Mouse (Mus musculus): ENCODE results near the gene Miga2.

The Miga2 gene

DNA sequence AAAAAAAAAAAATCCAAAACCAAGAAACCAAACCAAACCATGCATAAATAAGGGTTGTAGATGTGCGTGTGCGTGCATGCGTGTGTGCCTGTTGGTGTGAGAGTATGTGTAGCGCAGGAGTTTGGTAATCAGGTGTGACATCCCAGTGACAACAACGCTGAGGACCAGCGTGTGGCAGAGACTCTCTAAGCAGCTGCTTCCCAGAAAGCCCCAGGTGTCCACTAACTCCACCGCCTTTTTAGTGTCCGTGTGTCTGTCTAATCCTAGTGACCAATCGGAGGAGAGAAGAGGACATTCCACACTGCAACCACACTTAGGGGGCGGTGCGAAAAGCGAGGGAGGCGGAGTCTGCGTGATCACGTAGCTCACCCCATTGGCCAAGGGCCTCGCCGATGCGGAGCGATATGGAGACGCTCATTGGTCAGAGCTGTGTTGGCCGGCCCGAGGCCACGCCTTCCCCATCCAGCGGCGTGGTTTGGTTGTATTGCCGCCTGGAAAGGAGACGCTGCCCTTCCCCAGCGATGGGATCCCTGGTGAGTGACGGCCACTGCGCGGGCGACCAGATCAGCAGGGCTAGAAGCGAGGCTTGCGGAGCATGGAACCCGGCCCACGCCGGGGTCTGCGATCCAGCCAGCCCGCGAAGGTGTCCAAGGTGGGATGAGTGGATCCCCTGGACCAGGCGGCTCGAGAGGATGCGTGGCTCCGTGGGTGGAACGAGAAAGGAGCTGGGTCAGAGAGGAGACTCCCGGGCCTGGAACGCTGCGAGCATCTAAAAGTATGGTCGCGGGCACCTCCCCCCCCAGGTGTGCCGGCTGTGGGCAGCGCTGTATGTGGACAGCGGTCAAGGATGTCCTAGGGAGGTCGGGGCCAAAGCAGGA lies at the start of gene Miga2:
Gene Miga2, plus strand, starts transcription at position 461 of the 878 bp plus-strand sequence.
- in situ Hi-C loops (cut with MboI; ENCODE audit: low sequenced_read_pairs), result no loop called here

DNA sequence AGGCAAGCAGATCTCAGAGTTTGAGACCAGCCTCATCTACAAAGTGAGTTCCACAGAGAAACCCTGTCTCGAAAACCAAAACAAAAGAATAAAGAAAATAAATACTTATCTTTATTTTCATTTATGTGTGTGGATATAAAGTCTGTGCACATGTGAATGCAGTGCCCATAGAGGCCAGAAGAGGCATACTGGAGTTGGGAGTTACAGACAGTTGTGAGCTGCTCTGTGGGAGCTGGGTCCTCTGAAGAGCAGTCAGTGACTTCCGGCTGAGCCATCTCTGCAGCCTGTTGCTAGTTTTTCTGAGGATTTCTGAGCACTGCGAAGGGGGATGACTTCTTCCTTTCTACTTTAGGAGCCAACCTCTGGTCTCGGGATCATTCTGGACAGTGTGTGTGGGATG lies 47.9 kb upstream of the Miga2 start:
- in situ Hi-C loops (cut with MboI; ENCODE audit: low sequenced_read_pairs), result no loop called here

DNA sequence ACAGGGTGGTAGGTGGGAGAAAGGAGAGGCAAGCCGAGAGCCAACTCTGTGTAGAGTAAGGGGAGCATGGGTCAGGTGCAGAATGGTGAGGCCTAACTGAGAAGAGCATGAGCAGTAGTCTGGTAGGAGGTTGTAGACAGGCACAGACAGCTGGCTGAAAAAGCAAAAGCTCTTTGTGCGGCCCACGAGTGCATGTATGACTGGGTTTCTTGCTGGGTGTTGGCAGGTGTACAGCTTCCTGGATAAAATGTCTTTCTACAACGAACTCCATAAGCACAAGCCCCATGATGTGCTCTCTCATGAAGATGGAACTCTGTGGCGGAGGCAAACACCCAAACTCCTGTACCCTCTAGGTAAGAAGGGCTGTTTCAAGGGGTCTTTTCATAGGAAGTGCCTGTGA lies 47.1 kb upstream of the Miga2 start:
- in situ Hi-C loops (cut with MboI; ENCODE audit: low sequenced_read_pairs), result no loop called here

DNA sequence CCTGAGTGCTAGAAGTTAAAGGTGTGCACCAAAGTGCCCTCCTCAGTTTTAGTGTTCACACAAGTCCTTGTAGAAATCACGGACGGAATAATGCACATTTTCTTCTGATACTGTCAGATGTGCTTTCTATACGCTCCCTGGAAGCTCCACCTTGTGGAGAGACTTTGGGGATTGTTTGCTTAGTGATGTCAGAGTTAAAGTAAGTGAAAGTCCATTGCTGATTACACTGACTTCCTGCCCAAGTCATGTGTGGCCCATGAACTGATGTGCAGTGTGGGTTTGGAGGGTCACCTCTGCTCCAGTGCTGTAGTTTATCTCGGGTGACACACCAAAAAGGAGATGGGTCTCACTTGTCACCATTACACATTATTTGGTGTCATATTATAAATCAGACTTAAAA lies 44.8 kb upstream of the Miga2 start:
- in situ Hi-C loops (cut with MboI; ENCODE audit: low sequenced_read_pairs), result no loop called here

DNA sequence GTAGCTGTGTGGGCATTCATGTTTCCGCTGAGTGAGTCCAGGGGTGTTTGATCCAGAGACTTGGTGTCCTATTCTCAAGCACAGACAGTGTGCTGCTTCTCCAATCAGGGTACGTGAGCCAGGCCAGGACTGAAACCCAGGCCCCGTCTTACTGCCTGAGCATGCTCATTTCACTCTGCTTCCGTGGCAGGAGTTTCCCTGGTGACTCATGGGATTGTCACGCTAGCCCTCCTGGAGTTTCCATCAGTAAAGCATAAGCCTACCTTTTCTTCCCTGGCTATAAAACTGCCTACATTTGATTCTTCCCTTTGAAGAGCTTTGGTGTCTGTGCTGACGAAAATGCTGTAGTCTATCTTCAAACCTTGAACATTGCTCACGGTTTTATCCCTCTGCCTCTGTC lies 40.9 kb upstream of the Miga2 start:
- in situ Hi-C loops (cut with MboI; ENCODE audit: low sequenced_read_pairs), result no loop called here

DNA sequence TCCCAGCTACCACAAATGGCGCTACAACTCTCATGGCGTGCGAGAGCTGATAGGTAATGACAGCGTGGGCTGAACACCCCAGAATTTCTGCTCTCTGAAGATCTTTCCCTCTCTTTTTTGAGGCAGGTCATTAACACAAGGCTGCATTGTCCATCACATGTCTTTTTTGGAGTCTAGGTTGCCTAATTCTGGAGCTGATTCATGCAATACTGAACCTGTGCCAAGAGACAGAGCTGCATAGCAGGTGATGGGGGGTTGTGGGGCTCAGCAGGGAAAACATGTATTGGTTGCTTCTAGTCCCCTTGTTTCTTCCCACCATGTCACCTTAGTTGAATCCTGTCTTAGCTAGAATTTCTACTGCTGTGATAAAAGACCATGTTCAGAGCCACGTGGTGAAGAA lies 38.7 kb upstream of the Miga2 start:
- in situ Hi-C loops (cut with MboI; ENCODE audit: low sequenced_read_pairs), result no loop called here

DNA sequence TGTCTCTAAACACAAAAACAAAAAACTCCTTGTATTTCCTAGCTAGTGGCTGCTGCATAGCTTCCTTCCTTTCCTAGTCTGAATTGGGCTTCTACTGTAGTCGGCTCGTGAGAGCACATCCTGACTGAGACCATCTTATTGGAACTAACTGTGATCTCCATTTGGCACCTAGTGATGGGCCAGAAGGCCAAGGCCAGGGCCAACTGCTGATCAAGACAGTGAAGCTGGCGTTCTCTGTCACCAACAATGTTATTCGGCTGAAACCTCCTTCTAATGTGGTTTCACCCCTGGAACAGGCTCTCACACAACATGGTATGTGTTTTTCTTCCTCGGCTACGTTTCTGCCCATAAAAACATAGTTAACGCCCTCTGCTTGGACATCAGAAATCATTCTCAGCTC lies 36.8 kb upstream of the Miga2 start:
- in situ Hi-C loops (cut with MboI; ENCODE audit: low sequenced_read_pairs), result no loop called here

DNA sequence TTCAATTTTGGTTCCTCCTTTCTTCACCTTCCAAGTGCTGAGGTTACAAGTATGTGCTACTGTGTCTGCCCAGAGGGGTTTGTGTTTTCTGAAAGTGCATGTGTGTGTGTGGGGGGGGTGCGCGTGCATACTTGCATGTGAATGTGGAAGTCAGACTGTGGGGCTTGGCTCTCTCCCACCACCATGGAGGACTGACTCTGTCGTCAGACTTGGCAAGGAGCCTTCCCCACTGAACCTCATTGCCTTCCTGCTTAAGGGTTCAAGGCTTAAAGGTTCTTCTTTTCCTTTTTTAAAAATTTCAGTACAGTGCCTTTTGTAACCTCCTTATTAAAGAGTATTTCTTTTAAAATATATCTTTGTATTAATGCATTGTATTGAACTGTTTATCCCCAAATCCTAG lies 35.2 kb upstream of the Miga2 start:
- in situ Hi-C loops (cut with MboI; ENCODE audit: low sequenced_read_pairs), result no loop called here

DNA sequence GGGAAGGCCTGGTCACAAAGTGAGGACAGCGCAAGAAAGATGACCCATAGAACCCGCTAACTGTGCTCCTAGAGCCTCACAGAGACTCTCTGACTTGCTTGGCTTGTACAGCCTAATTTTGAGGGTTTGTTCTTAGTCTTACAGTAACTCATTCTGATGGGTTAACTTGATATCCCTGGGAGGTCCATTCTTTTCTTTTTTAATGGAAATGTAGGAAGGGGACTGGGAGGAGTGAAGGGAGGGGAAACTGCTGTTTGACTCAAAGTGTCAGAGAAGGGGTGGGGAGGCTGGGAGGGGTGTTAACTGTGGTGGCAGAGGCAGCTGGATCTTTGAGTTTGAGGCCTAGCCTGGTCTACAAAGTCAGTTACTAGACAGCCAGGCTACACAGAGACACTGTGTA lies 28.7 kb upstream of the Miga2 start:
- in situ Hi-C loops (cut with MboI; ENCODE audit: low sequenced_read_pairs), result no loop called here

DNA sequence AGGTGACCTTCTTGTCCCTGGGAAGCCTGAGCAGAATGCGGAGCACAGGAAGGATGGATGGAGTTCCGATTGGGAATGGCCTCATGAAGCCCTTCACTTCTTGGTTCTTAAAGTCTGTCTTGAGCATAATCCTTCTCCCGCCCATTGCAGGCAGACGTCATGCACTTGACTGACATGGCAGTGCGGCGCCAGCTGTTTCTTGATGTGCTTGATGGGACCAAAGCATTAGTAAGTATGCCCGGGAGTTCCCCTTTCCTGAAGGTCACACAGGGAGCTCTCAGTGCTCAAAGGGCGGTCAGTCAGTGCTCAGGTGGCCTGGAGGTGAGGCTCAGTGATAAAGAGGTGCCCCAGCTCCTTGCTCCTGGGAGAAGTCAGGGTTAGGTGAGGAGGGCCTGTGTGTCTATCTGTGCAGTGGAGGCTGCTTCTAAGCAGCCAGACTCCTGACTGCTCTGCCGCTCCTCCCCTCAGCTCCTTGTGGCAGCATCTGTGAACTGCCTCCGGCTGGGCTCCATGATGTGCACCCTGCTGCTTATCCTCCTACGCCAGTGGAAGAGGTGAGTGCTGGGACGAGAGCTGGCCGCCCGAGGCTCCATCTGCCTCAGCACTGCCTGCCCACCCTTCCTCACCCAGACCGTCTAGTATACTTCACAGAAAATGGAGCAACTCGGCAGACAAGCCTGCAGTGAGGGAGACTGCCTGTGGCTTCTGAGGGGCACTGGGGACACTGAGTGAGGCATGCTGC lies 27.7 kb upstream of the Miga2 start:
- in situ Hi-C loops (cut with MboI; ENCODE audit: low sequenced_read_pairs), result no loop called here

DNA sequence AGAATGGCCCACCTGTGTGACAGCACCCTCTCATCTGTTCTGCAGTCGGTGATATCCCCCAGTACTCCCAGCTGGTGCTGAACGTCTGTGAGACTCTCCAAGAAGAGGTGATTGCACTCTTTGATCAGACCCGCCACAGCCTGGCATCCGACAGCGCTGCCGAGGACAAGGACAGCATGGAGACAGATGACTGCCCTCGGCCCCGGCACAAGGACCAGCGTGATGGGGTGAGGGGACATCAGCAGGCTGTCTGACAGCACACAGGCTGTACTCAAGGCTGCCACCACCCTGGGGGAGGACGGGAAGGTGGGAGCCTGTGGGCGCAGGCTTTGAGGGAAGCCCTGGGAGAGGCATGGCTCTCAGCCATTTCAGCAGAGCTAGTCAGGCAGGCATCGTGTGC lies 26.9 kb upstream of the Miga2 start:
- in situ Hi-C loops (cut with MboI; ENCODE audit: low sequenced_read_pairs), result no loop called here

DNA sequence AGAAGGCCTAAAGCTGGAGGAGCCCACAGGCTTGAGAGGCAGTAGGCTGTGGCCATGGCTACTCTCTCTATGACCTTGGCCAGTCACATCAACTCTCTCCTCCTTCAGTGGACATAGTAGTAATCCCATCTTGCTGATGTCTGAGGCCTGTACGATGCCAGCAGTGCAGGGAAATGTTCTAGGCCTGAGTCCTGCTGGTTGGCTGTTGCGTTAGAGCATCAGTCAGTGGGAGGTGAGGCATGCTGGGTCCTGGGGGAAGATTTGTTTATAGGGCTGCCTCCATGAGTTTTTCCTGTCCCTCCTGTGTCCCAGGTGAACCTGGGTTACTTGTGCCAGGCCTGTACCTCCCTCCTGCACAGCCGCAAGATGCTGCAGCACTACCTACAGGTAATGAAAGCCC lies 22.0 kb upstream of the Miga2 start:
- in situ Hi-C loops (cut with MboI; ENCODE audit: low sequenced_read_pairs), result no loop called here

DNA sequence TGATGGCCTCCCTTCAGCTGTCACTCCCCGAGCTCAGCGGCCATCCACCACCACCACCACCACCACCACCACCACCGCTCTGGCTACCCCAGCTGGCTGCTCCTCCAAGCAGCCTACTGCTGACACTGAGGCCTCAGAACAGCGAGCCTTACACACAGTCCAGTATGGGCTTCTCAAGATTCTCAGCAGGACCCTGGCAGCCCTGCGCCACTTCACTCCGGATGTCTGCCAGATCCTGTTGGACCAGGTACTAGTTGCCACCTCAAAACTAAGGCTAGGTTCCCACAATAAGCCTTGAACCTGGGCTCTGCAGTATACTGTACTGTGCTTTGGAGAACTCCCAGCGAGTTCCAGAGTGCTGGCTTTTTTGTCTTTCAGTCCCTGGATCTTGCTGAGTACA lies 21.5 kb upstream of the Miga2 start:
- in situ Hi-C loops (cut with MboI; ENCODE audit: low sequenced_read_pairs), result no loop called here

DNA sequence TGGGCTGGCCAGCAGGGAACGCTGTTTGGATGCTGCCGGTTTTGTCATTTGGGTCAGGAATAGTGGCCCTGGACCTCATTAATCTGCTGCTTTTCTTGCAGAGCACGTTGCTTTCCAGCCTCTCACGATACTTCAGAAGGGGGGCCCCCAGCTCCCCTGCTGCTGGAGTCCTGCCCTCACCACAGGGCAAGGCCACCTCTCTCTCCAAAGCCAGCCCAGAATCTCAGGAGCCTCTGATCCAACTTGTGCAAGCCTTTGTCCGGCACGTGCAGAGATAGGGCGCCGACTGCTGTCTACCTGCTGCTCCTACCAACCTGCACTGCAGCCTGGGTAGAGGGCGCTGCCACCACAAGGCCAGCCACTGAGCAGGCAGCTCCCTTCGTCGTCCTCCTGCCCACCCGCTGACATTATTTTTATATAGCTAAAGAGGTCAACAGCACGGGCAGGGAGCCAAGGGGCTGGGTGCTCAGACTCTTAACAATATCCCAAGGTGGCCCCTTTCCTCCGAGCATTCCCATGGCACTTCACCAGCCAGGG lies 20.4 kb upstream of the Miga2 start:
- in situ Hi-C loops (cut with MboI; ENCODE audit: low sequenced_read_pairs), result no loop called here

DNA sequence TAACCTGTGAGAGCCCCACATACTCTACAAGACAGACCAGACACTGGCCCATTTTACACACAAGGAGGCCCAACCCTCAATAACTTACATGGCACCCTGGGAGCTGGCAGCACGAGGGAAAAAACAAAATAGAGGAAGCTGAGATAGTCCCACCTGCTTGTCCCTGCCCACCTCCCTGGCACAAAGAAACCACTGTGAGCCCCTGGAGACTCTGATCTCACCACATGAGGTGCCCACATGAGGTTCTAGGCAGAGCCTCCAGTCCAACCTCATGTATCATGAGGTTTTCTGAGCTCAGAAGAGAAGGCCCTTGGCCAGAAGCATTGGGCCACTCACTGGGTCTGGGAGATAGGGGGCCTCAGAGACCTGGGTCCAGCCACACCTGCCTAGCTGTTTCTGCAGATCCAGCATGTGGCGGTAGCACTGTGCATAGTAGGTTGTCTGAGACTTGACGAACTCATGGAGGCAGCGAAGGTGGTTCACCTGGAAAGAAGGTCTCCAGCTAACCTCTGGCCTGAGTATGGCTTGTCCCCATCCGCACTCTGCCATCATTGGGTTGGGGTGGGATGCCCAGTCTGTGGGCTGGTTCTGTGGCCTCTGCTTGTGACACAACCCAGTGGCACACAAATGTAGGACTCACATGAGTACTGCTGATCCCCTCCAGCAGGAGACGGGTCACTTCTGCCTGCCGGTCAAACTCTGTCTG lies 17.9 kb upstream of the Miga2 start:
- in situ Hi-C loops (cut with MboI; ENCODE audit: low sequenced_read_pairs), result no loop called here

DNA sequence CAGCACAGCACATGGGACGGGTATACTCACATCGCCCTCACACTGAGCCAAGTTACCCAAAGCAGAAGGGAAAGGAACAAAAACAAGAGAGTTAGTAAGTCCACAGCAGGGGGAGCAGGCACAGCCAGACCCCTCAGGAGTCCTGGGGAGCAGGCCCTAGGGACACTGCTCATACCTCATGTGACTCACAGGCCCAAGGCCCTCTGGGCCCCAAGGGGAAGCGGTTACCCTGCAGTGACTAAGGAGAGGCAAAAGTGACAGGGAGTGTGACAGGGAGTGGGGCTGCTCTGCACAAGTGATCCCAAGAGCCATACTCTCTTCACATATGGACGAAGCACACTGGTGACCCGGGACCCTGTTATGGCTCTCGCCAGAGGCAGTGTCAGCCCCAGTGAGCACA lies 14.8 kb upstream of the Miga2 start:
- in situ Hi-C loops (cut with MboI; ENCODE audit: low sequenced_read_pairs), result no loop called here

DNA sequence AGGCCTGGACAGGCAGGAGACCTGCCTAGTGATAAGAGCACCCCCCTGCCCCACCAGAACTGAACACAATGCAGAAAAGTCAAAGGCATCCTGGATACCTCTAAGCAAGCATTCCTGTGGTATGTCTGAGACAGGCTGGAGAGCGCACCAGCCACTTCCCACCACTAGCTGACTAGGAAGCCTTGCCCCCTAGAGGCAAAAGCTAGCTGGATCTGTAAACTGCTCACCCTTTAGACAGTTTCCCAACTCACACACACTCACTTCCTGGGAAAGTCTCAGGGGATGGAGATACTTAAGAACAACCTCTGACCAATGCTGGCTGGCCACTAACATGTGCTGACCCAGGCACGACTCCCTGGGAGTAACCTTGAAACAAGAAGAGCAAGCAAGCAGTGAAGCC lies 12.9 kb upstream of the Miga2 start:
- in situ Hi-C loops (cut with MboI; ENCODE audit: low sequenced_read_pairs), result no loop called here

DNA sequence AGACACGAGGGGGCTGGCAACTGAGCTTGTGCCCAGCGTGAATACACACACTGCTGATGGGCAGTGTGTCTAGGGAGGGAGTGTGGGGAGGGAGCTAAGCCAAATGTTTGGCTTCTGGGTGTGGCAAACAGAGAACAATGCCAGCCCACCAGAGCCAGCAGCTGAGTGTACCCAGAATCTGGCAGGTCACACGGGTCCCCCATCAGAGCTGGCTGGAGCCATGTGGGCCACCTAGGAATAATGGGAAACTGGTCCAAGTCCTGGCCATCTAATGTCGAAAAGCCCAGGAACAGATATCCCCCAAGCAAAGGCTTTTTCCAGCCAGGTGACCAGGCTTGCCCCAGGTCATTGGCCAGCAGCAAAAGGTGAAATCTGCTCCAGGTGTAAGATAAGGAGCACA lies 8.2 kb upstream of the Miga2 start:
- in situ Hi-C loops (cut with MboI; ENCODE audit: low sequenced_read_pairs), result no loop called here

DNA sequence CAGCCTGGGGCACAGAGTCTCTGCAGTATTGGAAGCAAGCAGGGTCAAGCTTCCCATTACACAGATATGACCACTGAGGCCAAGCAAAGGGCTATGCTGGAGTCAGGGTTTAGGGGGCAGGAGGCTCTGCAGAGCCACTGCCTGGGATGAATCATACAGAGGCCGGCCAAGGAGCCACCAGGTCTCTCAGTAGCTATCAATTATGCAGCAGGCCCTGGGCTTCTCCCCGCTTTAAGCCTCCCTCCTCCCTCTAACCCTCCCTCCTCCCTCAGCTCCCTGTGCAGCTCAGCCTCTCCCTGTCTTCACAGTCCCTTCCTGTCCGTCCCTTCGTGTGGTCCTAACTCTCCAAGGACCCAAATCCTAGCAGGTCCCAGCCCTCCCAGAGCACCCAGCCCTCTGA lies 7.8 kb upstream of the Miga2 start:
- in situ Hi-C loops (cut with MboI; ENCODE audit: low sequenced_read_pairs), result no loop called here

DNA sequence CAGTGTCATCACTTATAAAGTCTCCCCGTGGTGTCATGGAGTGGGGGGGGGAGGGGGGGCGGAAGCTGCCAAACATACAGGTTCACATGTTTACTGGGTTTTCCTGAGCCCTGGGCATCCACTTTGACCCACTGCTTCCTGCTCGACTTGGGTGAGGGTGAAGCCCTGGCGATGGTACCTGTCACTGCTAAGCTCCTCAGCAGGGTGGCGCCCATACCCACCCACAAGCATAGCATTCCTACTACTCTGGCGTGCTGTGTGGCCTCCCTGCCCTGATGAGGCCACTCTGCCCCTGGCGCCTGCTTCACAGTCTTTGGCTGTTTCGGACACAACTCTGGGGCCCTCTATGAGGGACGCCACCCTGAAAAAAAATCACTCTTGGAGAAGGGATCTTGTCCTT lies 7.1 kb upstream of the Miga2 start:
- in situ Hi-C loops (cut with MboI; ENCODE audit: low sequenced_read_pairs), result no loop called here
